Mouse (Mus musculus): ENCODE measurements around the gene Lrrc8b. TPM values are rescaled to one million over a fixed set of nuclear protein-coding genes. Genes with fewer than 3 reads are reported as not detected.

Lrrc8b gene
- total and polyA plus RNA-seq, 2 experiments from 2014 or later: 20.8 to 64.0 TPM

- 97% methylated on average over 17 of the region's 17 CpGs for WGBS
- DNase-seq (no peak), ATAC-seq (no peak)
- Histone ChIP-seq H3K27ac (ENCODE audit: low read depth, low read length) (no peak overlapping the region), H3K9me3 (ENCODE audit: low read length) (no peaks in the 10 kb centered on the region), H3K9ac (no peak overlapping the region), H3K36me3 (ENCODE audit: insufficient read depth) (peaks cover 49% of the 10 kb centered on the region), H3K4me3 (ENCODE audit: low read depth, low read length) (no peak overlapping the region), H3K4me1 (ENCODE audit: insufficient read depth) (no peaks in the 10 kb centered on the region), H3K27me3 (ENCODE audit: insufficient read depth, low read length) (no peaks in the 10 kb centered on the region), H3K4me2 (ENCODE audit: low read depth) (no peak overlapping the region)
- no peak for TF ChIP-seq CTCF (IDR thresholded peaks at IDR 0.05; ENCODE audit: low read depth)
These were observed 65.0 kb downstream of the Lrrc8b start for GRCm38 (mm10) chr5:105480561-105480960.

GRCm38 (mm10) chr5:105483632-105484031, 68.1 kb downstream of the Lrrc8b start:
- no peak overlapping the region for H3K4me3 ChIP-seq (ENCODE audit: low read depth, low read length)
- no peak for DNase-seq
- ATAC-seq: no peak
- WGBS: 88% methylated on average over 2 of the region's 2 CpGs
- no peaks in the 10 kb centered on the region for H3K4me1 ChIP-seq (ENCODE audit: insufficient read depth)
- TF ChIP-seq CTCF (IDR thresholded peaks at IDR 0.05; ENCODE audit: low read depth): no peak
- H3K9ac ChIP-seq: no peak overlapping the region
- no peak overlapping the region for H3K4me2 ChIP-seq (ENCODE audit: low read depth)
- peaks cover 37% of the 10 kb centered on the region for H3K36me3 ChIP-seq (ENCODE audit: insufficient read depth)
- no peaks in the 10 kb centered on the region for H3K27me3 ChIP-seq (ENCODE audit: insufficient read depth, low read length)
- no peaks in the 10 kb centered on the region for H3K9me3 ChIP-seq (ENCODE audit: low read length)
- peak overlapping the region; percentile 36; the same call in 1 of the 2 replicates for H3K27ac ChIP-seq (ENCODE audit: low read depth, low read length)

- 54% methylated on average over 6 of the region's 6 CpGs for WGBS
- ATAC-seq (peak; percentile 90), DNase-seq (peak; percentile 69)
- Histone ChIP-seq H3K4me1 (ENCODE audit: insufficient read depth) (no peaks in the 10 kb centered on the region), H3K9me3 (ENCODE audit: low read length) (no peaks in the 10 kb centered on the region), H3K27ac (ENCODE audit: low read depth, low read length) (0 out of 2 replicates have a peak overlapping the region, but pooled peaks have one; percentile 36), H3K36me3 (ENCODE audit: insufficient read depth) (peaks cover 36% of the 10 kb centered on the region), H3K4me3 (ENCODE audit: low read depth, low read length) (no peak overlapping the region), H3K9ac (no peak overlapping the region), H3K4me2 (ENCODE audit: low read depth) (no peak overlapping the region), H3K27me3 (ENCODE audit: insufficient read depth, low read length) (no peaks in the 10 kb centered on the region)
- no peak for TF ChIP-seq CTCF (IDR thresholded peaks at IDR 0.05; ENCODE audit: low read depth)
These were observed 68.7 kb downstream of the Lrrc8b start for GRCm38 (mm10) chr5:105484247-105484646.

- H3K9me3 ChIP-seq (ENCODE audit: low read length): no peaks in the 10 kb centered on the region
- DNase-seq (no peak), ATAC-seq (no peak)
- 95% methylated on average over 14 of the region's 14 CpGs for WGBS
- no peak overlapping the region for H3K4me3 ChIP-seq (ENCODE audit: low read depth, low read length)
- H3K27ac ChIP-seq (ENCODE audit: low read depth, low read length): no peak overlapping the region
- no peak for TF ChIP-seq CTCF (IDR thresholded peaks at IDR 0.05; ENCODE audit: low read depth)
- H3K27me3 ChIP-seq (ENCODE audit: insufficient read depth, low read length): no peaks in the 10 kb centered on the region
- no peak overlapping the region for H3K9ac ChIP-seq
- peaks cover 30% of the 10 kb centered on the region for H3K36me3 ChIP-seq (ENCODE audit: insufficient read depth)
- no peak overlapping the region for H3K4me2 ChIP-seq (ENCODE audit: low read depth)
- no peaks in the 10 kb centered on the region for H3K4me1 ChIP-seq (ENCODE audit: insufficient read depth)
These were observed 69.3 kb downstream of the Lrrc8b start for GRCm38 (mm10) chr5:105484891-105485290.

- no peaks in the 10 kb centered on the region for H3K27me3 ChIP-seq (ENCODE audit: insufficient read depth, low read length)
- H3K9me3 ChIP-seq (ENCODE audit: low read length): no peaks in the 10 kb centered on the region
- H3K4me3 ChIP-seq (ENCODE audit: low read depth, low read length): no peak overlapping the region
- no peak overlapping the region for H3K27ac ChIP-seq (ENCODE audit: low read depth, low read length)
- whole genome bisulfite sequencing: 62% methylated on average over 5 of the region's 5 CpGs
- ATAC-seq (no peak), DNase-seq (no peak)
- peaks cover 8% of the 10 kb centered on the region; the same call in 1 of the 2 replicates for H3K36me3 ChIP-seq (ENCODE audit: insufficient read depth)
- H3K4me1 ChIP-seq (ENCODE audit: insufficient read depth): peaks cover 21% of the 10 kb centered on the region
- H3K4me2 ChIP-seq (ENCODE audit: low read depth): no peak overlapping the region
- no peak for TF ChIP-seq CTCF (IDR thresholded peaks at IDR 0.05; ENCODE audit: low read depth)
- H3K9ac ChIP-seq: no peak overlapping the region
These were observed 74.6 kb downstream of the Lrrc8b start for GRCm38 (mm10) chr5:105490211-105490610.

- peak; percentile 66 for ATAC-seq
- Histone ChIP-seq H3K27ac (ENCODE audit: low read depth, low read length) (no peak overlapping the region), H3K36me3 (ENCODE audit: insufficient read depth) (peaks cover 8% of the 10 kb centered on the region; the same call in 1 of the 2 replicates)
These were observed 75.8 kb downstream of the Lrrc8b start for GRCm38 (mm10) chr5:105491389-105491788.

GRCm38 (mm10) chr5:105492367-105493246, 77.0 kb downstream of the Lrrc8b start:
- DNase-seq (peak; percentile 79), ATAC-seq (peak; percentile 17; the same call in 1 of the 2 replicates)
- no peak overlapping the region for H3K9ac ChIP-seq
- H3K27ac ChIP-seq (ENCODE audit: low read depth, low read length): no peak overlapping the region
- WGBS: 12% methylated on average over 10 of the region's 10 CpGs
- H3K36me3 ChIP-seq (ENCODE audit: insufficient read depth): peaks cover 8% of the 10 kb centered on the region; the same call in 1 of the 2 replicates
- H3K27me3 ChIP-seq (ENCODE audit: insufficient read depth, low read length): no peaks in the 10 kb centered on the region
- no peaks in the 10 kb centered on the region for H3K9me3 ChIP-seq (ENCODE audit: low read length)
- peak; percentile 56 for TF ChIP-seq CTCF (IDR thresholded peaks at IDR 0.05; ENCODE audit: low read depth)
- no peak overlapping the region for H3K4me2 ChIP-seq (ENCODE audit: low read depth)
- no peak overlapping the region for H3K4me3 ChIP-seq (ENCODE audit: low read depth, low read length)
- peaks cover 26% of the 10 kb centered on the region for H3K4me1 ChIP-seq (ENCODE audit: insufficient read depth)

More at GRCm38 (mm10) chr5:105491389-105491788, 75.8 kb downstream of the Lrrc8b start:
- 50% methylated on average over 4 of the region's 4 CpGs for WGBS
- no peak overlapping the region for H3K4me3 ChIP-seq (ENCODE audit: low read depth, low read length)
- no peak overlapping the region for H3K9ac ChIP-seq
- no peaks in the 10 kb centered on the region for H3K9me3 ChIP-seq (ENCODE audit: low read length)
- no peaks in the 10 kb centered on the region for H3K27me3 ChIP-seq (ENCODE audit: insufficient read depth, low read length)
- peak; percentile 62 for DNase-seq
- TF ChIP-seq CTCF (IDR thresholded peaks at IDR 0.05; ENCODE audit: low read depth): peak; percentile 72
- no peak overlapping the region for H3K4me2 ChIP-seq (ENCODE audit: low read depth)
- H3K4me1 ChIP-seq (ENCODE audit: insufficient read depth): peaks cover 26% of the 10 kb centered on the region

Data from forebrain, postnatal 0 days (tissue).